Mouse (Mus musculus) olfactory bulb, adult 2 months (tissue): ENCODE data around the gene Galnt6. TPM values are rescaled to one million over a fixed set of nuclear protein-coding genes. Genes with fewer than 3 reads are reported as not detected.

Experiments used
- H3K27ac ChIP-seq: fragments of 200-500 bp; 2 replicates; pipeline ENCODE4 v1.5.1; 2012; ENCODE audit warnings: low read depth, low read length; ENCODE audit not compliant: insufficient read depth
- H3K4me1 ChIP-seq: fragments of 200-500 bp; 2 replicates; pipeline ENCODE4 v1.6.1; 2012; ENCODE audit warnings: low read length; ENCODE audit not compliant: control insufficient read depth, insufficient read depth
- H3K4me3 ChIP-seq: fragments of 200-500 bp; 2 replicates; pipeline ENCODE4 v1.5.1; 2012; ENCODE audit warnings: mild to moderate bottlenecking, low read depth, low read length, moderate library complexity; ENCODE audit not compliant: insufficient read depth
- CTCF ChIP-seq: fragments of 200-500 bp; IDR thresholded peaks from 2 replicates; pipeline ENCODE4 v1.5.1; 2012; ENCODE audit warnings: low read depth, mild to moderate bottlenecking, low read length, moderate library complexity; ENCODE audit not compliant: insufficient read depth
- POLR2A ChIP-seq: fragments of 200-500 bp; IDR thresholded peaks from 2 replicates; pipeline ENCODE4 v1.6.1; 2012; ENCODE audit warnings: mild to moderate bottlenecking, low read depth, low read length, moderate library complexity; ENCODE audit not compliant: insufficient read depth
- WGBS: fragments of 180-500 bp; shearing (Covaris S2); methylation state at CpG from one replicate; pipeline ENCODE4 v1.1.7; 2018; 5-methylcytosine and 5-hydroxymethylcytosine counted together
- polyA plus RNA-seq: library from polyadenylated mRNA; stranded (reverse); fragments of >200 nt; gene quantifications from 2 replicates; pipeline ENCODE4 v1.2.4, GENCODE M21; 2012; ENCODE audit warnings: low replicate concordance; ENCODE audit not compliant: missing spikeins, insufficient read depth, insufficient read length

Galnt6 gene
- polyA plus RNA-seq, 1 experiment = not detected

DNA sequence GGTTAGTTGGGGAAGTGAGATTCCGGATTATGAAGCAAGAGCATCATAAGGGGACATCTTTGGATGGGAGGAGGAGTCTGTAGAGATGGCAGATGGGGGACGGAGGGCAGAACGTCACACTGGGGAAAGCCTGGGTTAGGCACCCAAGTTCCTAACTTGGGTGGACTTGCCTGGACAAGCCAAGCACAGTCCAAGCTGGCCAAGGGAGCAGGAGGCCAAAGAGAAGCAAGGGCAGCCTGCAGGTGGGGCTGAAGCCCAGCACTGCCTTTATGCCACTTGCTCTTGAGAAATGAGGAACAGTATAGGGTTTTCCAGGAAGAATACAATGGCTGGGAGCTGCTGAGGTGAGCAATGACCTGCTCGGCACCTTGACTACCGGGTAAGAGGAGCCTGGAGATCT, 10.0 kb downstream of the Galnt6 start:
- no peak for TF ChIP-seq POLR2A
- no peak for TF ChIP-seq CTCF
- Histone ChIP-seq H3K4me3 (no peak overlapping the region), H3K4me1 (no peaks in the 10 kb centered on the region), H3K27ac (no peak overlapping the region)
- WGBS = 93% methylated on average over 5 of the region's 5 CpGs

- no peak overlapping the region for H3K4me3 ChIP-seq
- TF ChIP-seq POLR2A (no peak), CTCF (no peak)
- WGBS = 86% methylated on average over 11 of the region's 11 CpGs
- no peaks in the 10 kb centered on the region for H3K4me1 ChIP-seq
- H3K27ac ChIP-seq = no peak overlapping the region
These were observed 10.6 kb downstream of the Galnt6 start for GRCm38 (mm10) chr15:100718572-100718971.

GRCm38 (mm10) chr15:100717933-100718332, 11.2 kb downstream of the Galnt6 start:
- TF ChIP-seq CTCF (no peak), POLR2A (no peak)
- Histone ChIP-seq H3K27ac (no peak overlapping the region), H3K4me1 (no peaks in the 10 kb centered on the region), H3K4me3 (no peak overlapping the region)
- 88% methylated on average over 6 of the region's 6 CpGs for WGBS

- no peak overlapping the region for H3K4me3 ChIP-seq
- WGBS = 63% methylated on average over 9 of the region's 9 CpGs
- no peak overlapping the region for H3K27ac ChIP-seq
- TF ChIP-seq CTCF (no peak), POLR2A (no peak)
- no peaks in the 10 kb centered on the region for H3K4me1 ChIP-seq
These were observed 13.7 kb downstream of the Galnt6 start for GRCm38 (mm10) chr15:100715399-100715993.

GRCm38 (mm10) chr15:100714470-100714869, 14.7 kb downstream of the Galnt6 start:
- Histone ChIP-seq H3K27ac (no peak overlapping the region), H3K4me1 (no peaks in the 10 kb centered on the region), H3K4me3 (no peak overlapping the region)
- no peak for TF ChIP-seq POLR2A
- no peak for TF ChIP-seq CTCF
- 89% methylated on average over 8 of the region's 8 CpGs for WGBS

DNA sequence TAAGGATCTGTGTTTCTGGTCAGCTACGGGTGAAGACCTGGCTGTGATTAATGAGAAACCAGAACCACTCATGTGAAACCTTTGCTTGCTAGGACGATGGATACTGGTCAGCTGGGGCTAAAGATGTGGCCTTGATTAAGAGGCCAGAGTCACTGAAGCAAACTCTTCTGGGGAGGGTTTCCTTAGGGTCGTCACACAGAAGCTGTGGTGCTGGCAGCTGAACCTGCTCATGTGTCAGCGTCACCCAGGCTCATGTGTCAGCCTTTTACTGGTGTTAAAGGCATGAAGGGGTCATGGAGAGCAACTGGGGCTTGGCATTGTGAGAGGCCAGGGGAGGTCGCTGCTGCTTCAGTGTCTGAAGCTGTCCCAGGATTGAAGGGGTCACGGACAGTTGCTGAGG, 18.3 kb downstream of the Galnt6 start:
- 83% methylated on average over 6 of the region's 6 CpGs for WGBS
- no peaks in the 10 kb centered on the region for H3K4me1 ChIP-seq
- no peak for TF ChIP-seq CTCF
- no peak overlapping the region for H3K4me3 ChIP-seq
- no peak overlapping the region for H3K27ac ChIP-seq

DNA sequence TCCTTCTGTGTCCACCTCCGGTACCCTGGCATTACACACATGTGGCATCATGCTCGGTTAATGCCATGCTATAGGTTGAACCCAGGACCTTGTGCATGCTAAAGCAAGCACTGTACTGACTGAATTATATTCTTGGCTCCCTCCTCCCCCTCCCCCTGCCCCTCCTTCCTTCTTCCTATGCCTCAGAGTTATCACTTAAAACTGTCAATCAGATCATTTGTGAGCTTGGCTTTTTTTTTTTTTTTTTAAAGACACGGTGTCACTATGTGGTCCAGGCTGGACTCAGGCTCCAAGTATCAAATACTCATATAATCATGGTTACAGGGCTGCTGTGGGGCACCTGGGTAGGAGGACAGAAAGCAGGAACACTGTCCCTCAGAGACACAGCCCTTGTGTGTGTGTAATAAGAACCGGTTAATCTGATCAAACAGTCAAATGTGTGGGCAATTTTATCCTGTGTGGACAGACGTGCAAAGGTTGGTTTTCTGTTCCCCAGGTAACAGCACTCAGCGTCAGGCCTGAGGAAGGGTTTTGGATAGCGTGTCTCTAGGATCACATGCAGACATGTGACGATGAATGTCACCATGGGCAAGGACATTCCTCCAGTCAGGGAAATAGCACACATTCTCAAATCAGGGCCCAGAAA, 20.6 kb downstream of the Galnt6 start:
- Histone ChIP-seq H3K27ac (no peak overlapping the region), H3K4me1 (peaks cover 5% of the 10 kb centered on the region; the same call in 1 of the 2 replicates), H3K4me3 (no peak overlapping the region)
- TF ChIP-seq POLR2A = no peak
- 88% methylated on average over 8 of the region's 8 CpGs for WGBS

- H3K4me1 ChIP-seq = peaks cover 5% of the 10 kb centered on the region; the same call in 1 of the 2 replicates
- TF ChIP-seq CTCF (no peak), POLR2A (no peak)
- H3K27ac ChIP-seq = no peak overlapping the region
- H3K4me3 ChIP-seq = no peak overlapping the region
- WGBS = 86% methylated on average over 8 of the region's 8 CpGs
These were observed 22.9 kb downstream of the Galnt6 start for GRCm38 (mm10) chr15:100706226-100706625.

GRCm38 (mm10) chr15:100705376-100705775, 23.8 kb downstream of the Galnt6 start:
- 85% methylated on average over 1 of the region's 1 CpGs for WGBS
- TF ChIP-seq POLR2A = no peak
- no peak for TF ChIP-seq CTCF
- no peak overlapping the region for H3K27ac ChIP-seq
- H3K4me1 ChIP-seq = peaks cover 5% of the 10 kb centered on the region; the same call in 1 of the 2 replicates
- H3K4me3 ChIP-seq = no peak overlapping the region
